Mouse (Mus musculus) mesoderm, embryonic 11.5 days (tissue): ENCODE data around the gene Aatk.
A peak's percentile ranks its signal among the peaks of the same experiment; 100 is the strongest.

Source experiments
- DNase-seq: peaks from one replicate; pipeline ENCODE4 v3.0.0-alpha.2; 2012; ENCODE audit warnings: low read depth, low spot score

Aatk gene

GRCm38 (mm10) chr11:120046553-120047191, at the start of gene Aatk:
Aatk (minus strand) TSS chr11:120047167.
- no peak for DNase-seq

GRCm38 (mm10) chr11:120092817-120093591, 46.0 kb upstream of the Aatk start:
- no peak for DNase-seq

GRCm38 (mm10) chr11:120090661-120091060, 43.7 kb upstream of the Aatk start:
- no peak for DNase-seq

GRCm38 (mm10) chr11:120086702-120087152, 39.8 kb upstream of the Aatk start, which contains the start of gene Cep131:
Cep131 (minus strand) TSS chr11:120086827.
- DNase-seq: peak; percentile 98

- DNase-seq: peak; percentile 59
Measured at GRCm38 (mm10) chr11:120085891-120086627, 39.1 kb upstream of the Aatk start.

GRCm38 (mm10) chr11:120080282-120080681, 33.3 kb upstream of the Aatk start:
- no peak for DNase-seq

GRCm38 (mm10) chr11:120076191-120076590, 29.2 kb upstream of the Aatk start:
- no peak for DNase-seq

- DNase-seq: no peak
Measured at GRCm38 (mm10) chr11:120072986-120073647, 26.1 kb upstream of the Aatk start.

- DNase-seq: no peak
Measured at GRCm38 (mm10) chr11:120071731-120072320, 24.9 kb upstream of the Aatk start.

- DNase-seq: no peak
Measured at GRCm38 (mm10) chr11:120071065-120071464, 24.1 kb upstream of the Aatk start.

- DNase-seq: no peak
Measured at GRCm38 (mm10) chr11:120070286-120070930, 23.4 kb upstream of the Aatk start.

GRCm38 (mm10) chr11:120069261-120069660, 22.3 kb upstream of the Aatk start:
- peak; percentile 58 for DNase-seq

- DNase-seq: no peak
Measured at GRCm38 (mm10) chr11:120067834-120068233, 20.9 kb upstream of the Aatk start.

GRCm38 (mm10) chr11:120065291-120065690, 18.3 kb upstream of the Aatk start:
- no peak for DNase-seq

- DNase-seq: no peak
Measured at GRCm38 (mm10) chr11:120064668-120065040, 17.7 kb upstream of the Aatk start.

GRCm38 (mm10) chr11:120064006-120064667, 17.2 kb upstream of the Aatk start:
- DNase-seq: no peak

GRCm38 (mm10) chr11:120063326-120063725, 16.4 kb upstream of the Aatk start:
- DNase-seq: no peak

- no peak for DNase-seq
Measured at GRCm38 (mm10) chr11:120060634-120061033, 13.7 kb upstream of the Aatk start.

GRCm38 (mm10) chr11:120055953-120056732, 9.2 kb upstream of the Aatk start:
- no peak for DNase-seq
